ENCODE assay signal across 8 mouse cellular contexts in the genomic region with DNA sequence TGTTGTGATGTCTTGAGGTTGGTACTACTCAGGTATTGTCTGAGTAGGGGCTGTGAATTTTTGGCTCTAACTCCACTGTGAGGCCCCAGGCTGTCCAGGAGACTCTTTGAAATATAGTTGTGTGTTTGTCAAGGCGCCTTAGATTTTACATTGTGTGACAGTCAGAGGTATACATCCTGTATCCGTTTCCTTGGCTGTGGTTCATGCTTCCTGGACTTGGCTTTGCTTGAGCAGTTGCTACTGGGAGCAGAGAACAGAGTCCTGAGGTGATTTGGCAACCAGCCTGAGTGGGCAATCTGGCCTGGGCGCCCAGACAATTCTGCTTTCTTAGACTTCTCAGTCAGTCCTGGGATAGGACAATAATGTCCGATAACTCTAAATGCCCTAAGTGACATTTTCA. TPM values are rescaled to one million over a fixed set of nuclear protein-coding genes. Genes with fewer than 3 reads are reported as not detected.
A peak's percentile ranks its signal among the peaks of the same experiment; 100 is the strongest.
DNase-seq lines count a peak whose midpoint lies in the region; ATAC-seq and TF ChIP-seq lines count a peak whose summit lies in the region.

No protein-coding gene starts in this region.

- H3K4me1 ChIP-seq in midbrain, postnatal 0 days (ENCODE audit: insufficient read depth, low read length) = no peaks in the 10 kb centered on the region; the same call in 1 of the 2 replicates
- H3K4me1 ChIP-seq in midbrain, embryonic 11.5 days (ENCODE audit: control insufficient read depth, insufficient read depth, low read length) = peaks cover 4% of the 10 kb centered on the region; the same call in 1 of the 2 replicates
- H3K4me1 ChIP-seq in intestine, embryonic 16.5 days (ENCODE audit: control insufficient read depth, insufficient read depth, low read length) = peaks cover 39% of the 10 kb centered on the region
- peaks cover 39% of the 10 kb centered on the region for H3K4me1 ChIP-seq in lung, embryonic 16.5 days (replicated peaks; ENCODE audit: control insufficient read depth, insufficient read depth, low read length)
- peaks cover 43% of the 10 kb centered on the region for H3K4me1 ChIP-seq in midbrain, embryonic 16.5 days (ENCODE audit: control insufficient read depth, insufficient read depth, low read length)

- no peak overlapping the region for H3K9ac ChIP-seq in midbrain, postnatal 0 days (replicated peaks; ENCODE audit: low read length, poor library complexity, severe bottlenecking)
- H3K9ac ChIP-seq in midbrain, embryonic 11.5 days (ENCODE audit: low read length) = no peak overlapping the region
- no peak overlapping the region for H3K9ac ChIP-seq in intestine, embryonic 16.5 days (ENCODE audit: low read depth, low read length)
- no peak overlapping the region for H3K9ac ChIP-seq in lung, embryonic 16.5 days (ENCODE audit: low read length)
- H3K9ac ChIP-seq in midbrain, embryonic 16.5 days (ENCODE audit: low read depth, low read length) = no peak overlapping the region

- peak; percentile 59 for DNase-seq in midbrain, postnatal 0 days (ENCODE audit: low spot score)
- no peak for DNase-seq in midbrain, embryonic 11.5 days (ENCODE audit: low spot score, missing footprints)
- peak; percentile 97 for DNase-seq in cerebellum, adult 9-10 months
- DNase-seq in embryo, embryonic 9.5 days (ENCODE audit: extremely low spot score) = no peak
- DNase-seq in layer of hippocampus, adult 9-11 months = no peak

- no peaks in the 10 kb centered on the region for H3K36me3 ChIP-seq in midbrain, postnatal 0 days (ENCODE audit: insufficient read depth, low read length)
- no peaks in the 10 kb centered on the region; the same call in 1 of the 2 replicates for H3K36me3 ChIP-seq in midbrain, embryonic 11.5 days (ENCODE audit: control insufficient read depth, insufficient read depth, low read length)
- H3K36me3 ChIP-seq in intestine, embryonic 16.5 days (ENCODE audit: control insufficient read depth, insufficient read depth, low read length) = no peaks in the 10 kb centered on the region
- 0 out of 2 replicates have a peak, but pooled peaks cover 5% of the 10 kb centered on the region for H3K36me3 ChIP-seq in lung, embryonic 16.5 days (ENCODE audit: control insufficient read depth, insufficient read depth, low read length)
- H3K36me3 ChIP-seq in midbrain, embryonic 16.5 days (ENCODE audit: control insufficient read depth, insufficient read depth, low read length) = no peaks in the 10 kb centered on the region

- H3K9me3 ChIP-seq in midbrain, postnatal 0 days (ENCODE audit: low read length) = no peaks in the 10 kb centered on the region
- H3K9me3 ChIP-seq in midbrain, embryonic 11.5 days (ENCODE audit: control insufficient read depth, low read length) = no peaks in the 10 kb centered on the region
- no peaks in the 10 kb centered on the region for H3K9me3 ChIP-seq in intestine, embryonic 16.5 days (ENCODE audit: control insufficient read depth, low read length)
- no peaks in the 10 kb centered on the region for H3K9me3 ChIP-seq in lung, embryonic 16.5 days (ENCODE audit: control insufficient read depth, low read length)
- H3K9me3 ChIP-seq in midbrain, embryonic 16.5 days (replicated peaks; ENCODE audit: control insufficient read depth, low read length, poor library complexity, severe bottlenecking) = no peaks in the 10 kb centered on the region

- no peaks in the 10 kb centered on the region for H3K27me3 ChIP-seq in midbrain, postnatal 0 days (ENCODE audit: insufficient read depth, low read length)
- no peaks in the 10 kb centered on the region for H3K27me3 ChIP-seq in midbrain, embryonic 11.5 days (ENCODE audit: control insufficient read depth, insufficient read depth, low read length)
- no peaks in the 10 kb centered on the region for H3K27me3 ChIP-seq in intestine, embryonic 16.5 days (replicated peaks; ENCODE audit: control insufficient read depth, insufficient read depth, low read length)
- H3K27me3 ChIP-seq in lung, embryonic 16.5 days (ENCODE audit: control insufficient read depth, insufficient read depth, low read depth, low read length) = no peaks in the 10 kb centered on the region
- H3K27me3 ChIP-seq in midbrain, embryonic 16.5 days (ENCODE audit: control insufficient read depth, insufficient read depth, low read depth, low read length) = no peaks in the 10 kb centered on the region

- no peak overlapping the region for H3K27ac ChIP-seq in midbrain, postnatal 0 days (ENCODE audit: low read depth, low read length)
- H3K27ac ChIP-seq in midbrain, embryonic 11.5 days (ENCODE audit: low read depth, low read length) = no peak overlapping the region
- H3K27ac ChIP-seq in intestine, embryonic 16.5 days (ENCODE audit: low read length) = peak overlapping the region; percentile 41
- peak overlapping the region; percentile 24; the same call in 1 of the 2 replicates for H3K27ac ChIP-seq in lung, embryonic 16.5 days (ENCODE audit: low read length)
- no peak overlapping the region for H3K27ac ChIP-seq in midbrain, embryonic 16.5 days (ENCODE audit: low read length)

- no peak overlapping the region for H3K4me2 ChIP-seq in midbrain, postnatal 0 days (ENCODE audit: low read depth, low read length, poor library complexity, severe bottlenecking)
- no peak overlapping the region for H3K4me2 ChIP-seq in midbrain, embryonic 11.5 days
- 0 out of 2 replicates have a peak overlapping the region, but pooled peaks have one; percentile 12 for H3K4me2 ChIP-seq in intestine, embryonic 16.5 days (ENCODE audit: low read depth, low read length)
- 0 out of 2 replicates have a peak overlapping the region, but pooled peaks have one; percentile 0 for H3K4me2 ChIP-seq in lung, embryonic 16.5 days (ENCODE audit: low read depth, low read length)
- H3K4me2 ChIP-seq in midbrain, embryonic 16.5 days (ENCODE audit: low read length) = no peak overlapping the region

- TF ChIP-seq CTCF in midbrain, postnatal 0 days (IDR thresholded peaks at IDR 0.05) = no peak

- H3K4me3 ChIP-seq in midbrain, postnatal 0 days (ENCODE audit: low read depth, low read length) = no peak overlapping the region
- H3K4me3 ChIP-seq in midbrain, embryonic 11.5 days (ENCODE audit: low read depth, low read length) = no peak overlapping the region
- no peak overlapping the region for H3K4me3 ChIP-seq in intestine, embryonic 16.5 days (ENCODE audit: low read length)
- H3K4me3 ChIP-seq in lung, embryonic 16.5 days (ENCODE audit: low read length) = no peak overlapping the region
- no peak overlapping the region for H3K4me3 ChIP-seq in midbrain, embryonic 16.5 days (ENCODE audit: low read depth, low read length)

- ATAC-seq in midbrain, postnatal 0 days (ENCODE audit: low FRiP score) = no peak
- ATAC-seq in midbrain, embryonic 11.5 days (ENCODE audit: low FRiP score) = no peak
- no peak for ATAC-seq in intestine, embryonic 16.5 days
- peak; percentile 24; the same call in 1 of the 2 replicates for ATAC-seq in lung, embryonic 16.5 days (ENCODE audit: low read depth)
- no peak for ATAC-seq in midbrain, embryonic 16.5 days

- WGBS in midbrain, postnatal 0 days = 53% methylated on average over 4 of the region's 4 CpGs
- WGBS in midbrain, embryonic 11.5 days = 82% methylated on average over 4 of the region's 4 CpGs
- 56% methylated on average over 4 of the region's 4 CpGs for WGBS in intestine, embryonic 16.5 days
- 42% methylated on average over 4 of the region's 4 CpGs for WGBS in lung, embryonic 16.5 days
- WGBS in midbrain, embryonic 16.5 days = 69% methylated on average over 4 of the region's 4 CpGs

RNA-seq across cellular contexts. Expression of gene Pan3, which starts 5.3 kb away (rescaled TPM):
- total RNA-seq in midbrain, postnatal 0 days (2014; rRNA removed) = 38.9 and 66.7 TPM in 2 replicates
- polyA plus RNA-seq in midbrain, postnatal 0 days (2015; fragmentation: Nextera tagmentation; extraction: Ambion mirVana) = 51.3 and 61.4 TPM in 2 replicates
- polyA plus RNA-seq in midbrain, embryonic 11.5 days (2014; fragmentation: Nextera tagmentation; extraction: Ambion mirVana) = 47.8 and 49.4 TPM in 2 replicates
- polyA plus RNA-seq in intestine, embryonic 16.5 days (2015; fragmentation: Nextera tagmentation; extraction: Ambion mirVana) = 40.4 and 45.5 TPM in 2 replicates
- polyA plus RNA-seq in lung, embryonic 16.5 days (2015; fragmentation: Nextera tagmentation; extraction: Ambion mirVana) = 71.6 and 75.6 TPM in 2 replicates
- polyA plus RNA-seq in midbrain, embryonic 16.5 days (2015; fragmentation: Nextera tagmentation; extraction: Ambion mirVana) = 59.0 and 61.1 TPM in 2 replicates

RNA-seq across cellular contexts. Expression of gene Flt3, which starts 34.9 kb away (rescaled TPM):
- 2.5 and 2.6 TPM in 2 replicates for total RNA-seq in midbrain, postnatal 0 days (2014; rRNA removed)
- polyA plus RNA-seq in midbrain, postnatal 0 days (2015; fragmentation: Nextera tagmentation; extraction: Ambion mirVana) = 2.0 TPM in 2 replicates
- polyA plus RNA-seq in midbrain, embryonic 11.5 days (2014; fragmentation: Nextera tagmentation; extraction: Ambion mirVana) = 0.05 and 0.26 TPM in 2 replicates
- polyA plus RNA-seq in intestine, embryonic 16.5 days (2015; fragmentation: Nextera tagmentation; extraction: Ambion mirVana) = 0.31 and 0.32 TPM in 2 replicates
- polyA plus RNA-seq in lung, embryonic 16.5 days (2015; fragmentation: Nextera tagmentation; extraction: Ambion mirVana) = 0.18 and 0.20 TPM in 2 replicates
- 1.2 TPM in 2 replicates for polyA plus RNA-seq in midbrain, embryonic 16.5 days (2015; fragmentation: Nextera tagmentation; extraction: Ambion mirVana)

Comparison
In these comparisons a context has a peak if more than half of its experiments do, and no peak if none do; other contexts are left out.
1. DNase-seq: peak in midbrain, postnatal 0 days (single experiment) and cerebellum, adult 9-10 months (single experiment); none in midbrain, embryonic 11.5 days (single experiment), embryo, embryonic 9.5 days (single experiment) and layer of hippocampus, adult 9-11 months (single experiment).
2. H3K27ac ChIP-seq: peak in intestine, embryonic 16.5 days (single experiment) and lung, embryonic 16.5 days (single experiment); none in midbrain, postnatal 0 days (single experiment), midbrain, embryonic 11.5 days (single experiment) and midbrain, embryonic 16.5 days (single experiment).
3. H3K4me2 ChIP-seq: peak in intestine, embryonic 16.5 days (single experiment) and lung, embryonic 16.5 days (single experiment); none in midbrain, postnatal 0 days (single experiment), midbrain, embryonic 11.5 days (single experiment) and midbrain, embryonic 16.5 days (single experiment).